Mouse (Mus musculus): ENCODE measurements around the gene Drd4. TPM values are rescaled to one million over a fixed set of nuclear protein-coding genes. Genes with fewer than 3 reads are reported as not detected.

The Drd4 gene
- total RNA-seq, 2 experiments from 2014 or later, result 0.18 TPM; not detected in 1

DNA sequence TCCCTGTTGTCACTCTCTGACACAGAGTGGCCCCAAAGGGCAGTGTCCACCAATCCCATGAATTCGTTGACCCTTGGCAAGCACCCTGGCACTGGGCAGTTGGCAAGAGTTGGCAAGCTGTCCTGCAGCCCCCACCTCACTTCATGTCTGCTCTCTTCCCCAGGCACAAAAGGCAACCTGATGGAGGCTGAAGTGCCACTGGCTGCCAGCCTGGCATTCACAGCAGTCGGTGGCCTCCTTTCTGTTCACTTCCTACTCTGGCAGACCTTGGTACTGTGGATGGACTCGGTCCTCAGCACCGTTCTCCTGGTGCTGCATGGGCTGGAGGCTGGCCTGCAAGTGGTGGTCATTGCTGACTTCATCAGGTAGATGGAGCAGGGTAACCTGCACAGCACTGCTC, 43.9 kb downstream of the Drd4 start:
- peak; percentile 27 to 51 for DNase-seq

DNA sequence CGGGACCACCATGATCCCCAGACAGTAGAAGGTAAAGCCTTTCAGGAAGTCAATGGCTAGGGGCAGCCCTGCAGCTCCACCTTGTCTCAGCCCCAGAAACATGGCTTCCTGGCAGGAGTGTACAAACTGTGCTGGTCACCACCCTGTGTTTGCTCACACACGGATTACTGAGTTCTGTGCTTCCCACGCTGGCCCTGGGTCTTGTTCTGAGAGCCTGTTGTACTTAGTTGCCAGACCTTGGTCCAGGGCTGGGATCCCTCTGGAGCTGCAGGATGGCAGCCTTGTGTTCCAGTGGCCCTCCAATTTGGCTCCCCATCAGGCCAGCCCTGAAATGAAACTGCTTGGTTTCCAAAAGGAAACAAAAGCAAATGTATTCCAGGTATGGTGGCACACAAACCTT, 44.5 kb downstream of the Drd4 start:
- DNase-seq, result no peak

DNA sequence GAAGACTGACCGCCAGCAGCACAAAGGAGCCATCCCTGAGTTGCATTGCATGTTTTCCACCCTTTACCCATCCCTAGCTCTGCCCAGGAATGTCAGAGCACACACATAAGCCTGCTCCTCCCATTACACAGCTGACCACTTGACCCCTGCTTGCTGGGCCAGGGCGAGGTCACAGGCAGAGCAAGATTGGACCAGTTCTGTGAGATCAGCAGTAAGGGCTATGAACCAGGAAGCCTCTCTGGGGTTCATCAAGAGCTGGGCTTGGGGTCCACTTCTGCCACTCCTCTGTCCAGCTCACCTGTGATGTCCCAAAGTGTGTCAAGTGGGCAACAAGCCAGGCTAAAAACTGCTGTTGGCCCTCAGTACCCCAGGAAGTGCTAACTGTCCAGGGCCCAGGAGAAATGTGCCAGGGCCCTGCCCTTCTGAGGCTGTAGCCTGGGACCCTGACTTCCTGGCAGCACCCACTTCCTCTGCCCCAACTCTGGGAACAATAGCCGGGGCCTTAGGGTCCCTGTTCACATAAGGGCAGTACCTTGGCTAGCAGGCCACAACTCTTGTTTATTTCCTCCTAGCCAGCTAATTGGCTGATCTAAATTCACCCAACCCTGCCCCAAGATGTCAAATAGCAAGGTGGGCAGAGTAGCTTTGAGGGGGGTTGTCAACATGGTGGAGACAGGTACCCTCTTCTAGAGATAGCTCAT, 46.1 kb downstream of the Drd4 start:
- DNase-seq, result no peak

DNA sequence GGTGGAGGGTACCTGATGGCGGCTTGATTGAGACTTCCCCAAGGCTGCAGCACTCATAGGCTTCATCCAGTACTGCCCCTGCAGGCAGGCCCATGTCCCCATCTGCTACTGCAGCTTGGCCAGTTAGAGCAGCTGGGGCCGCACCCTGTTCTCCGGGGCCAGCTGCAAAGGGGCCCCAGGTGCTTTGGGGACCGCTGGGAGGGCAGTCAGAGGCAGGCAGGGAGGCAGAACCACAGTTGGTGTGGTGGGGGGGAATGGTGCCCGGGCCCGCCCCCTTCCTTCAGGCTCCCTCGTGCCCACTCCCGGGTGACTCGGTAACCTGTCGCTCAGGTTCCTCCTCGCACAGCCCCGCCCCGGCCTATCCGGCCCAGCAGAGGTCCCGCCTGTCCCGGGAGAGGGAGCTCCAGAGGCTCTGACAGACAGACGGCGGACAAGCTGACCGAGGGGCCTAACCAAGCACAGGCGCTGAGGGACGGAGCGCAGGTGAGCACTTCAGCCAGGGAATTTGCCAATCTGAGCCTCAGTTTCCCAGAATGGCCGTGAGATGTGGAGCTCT, 46.8 kb downstream of the Drd4 start, which contains the start of gene Eps8l2:
Eps8l2 (plus strand) TSS at position 305 of the 556 bp plus-strand sequence.
- no peak for DNase-seq

DNA sequence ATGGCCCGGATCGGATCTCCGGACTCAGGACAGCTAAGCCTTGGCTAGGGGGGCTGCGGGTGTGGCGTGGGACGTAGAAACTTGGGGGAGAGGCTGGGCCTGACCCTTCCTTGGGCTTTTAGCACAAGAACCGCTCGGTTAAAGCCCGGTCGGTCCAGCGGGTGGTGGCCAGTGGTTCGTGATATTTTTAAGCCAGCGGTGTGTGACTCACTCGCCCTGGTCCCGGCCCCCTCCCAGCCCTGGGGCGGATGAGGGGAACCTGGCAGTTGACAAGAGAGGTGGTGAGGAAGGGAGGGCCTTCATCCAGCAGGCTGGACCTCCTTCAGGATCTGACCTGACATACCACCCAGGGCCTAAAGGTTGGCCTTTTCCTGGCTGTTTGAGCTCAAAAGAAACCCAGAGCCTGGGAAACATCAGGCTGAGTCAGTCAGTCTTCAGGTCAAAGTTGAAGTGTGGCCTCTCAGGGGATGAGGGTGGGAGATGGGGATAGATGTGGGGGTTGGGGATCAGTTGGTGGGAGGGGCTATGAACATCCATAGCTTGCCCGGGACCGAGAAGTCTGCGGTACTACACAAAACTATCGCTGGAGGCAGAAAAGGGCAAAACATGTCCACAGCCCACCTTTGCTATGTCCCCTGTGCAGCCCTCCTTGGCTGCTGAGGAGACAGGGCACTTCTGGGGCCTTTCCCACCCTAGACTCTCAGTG, 47.6 kb downstream of the Drd4 start:
- DNase-seq, result no peak

DNA sequence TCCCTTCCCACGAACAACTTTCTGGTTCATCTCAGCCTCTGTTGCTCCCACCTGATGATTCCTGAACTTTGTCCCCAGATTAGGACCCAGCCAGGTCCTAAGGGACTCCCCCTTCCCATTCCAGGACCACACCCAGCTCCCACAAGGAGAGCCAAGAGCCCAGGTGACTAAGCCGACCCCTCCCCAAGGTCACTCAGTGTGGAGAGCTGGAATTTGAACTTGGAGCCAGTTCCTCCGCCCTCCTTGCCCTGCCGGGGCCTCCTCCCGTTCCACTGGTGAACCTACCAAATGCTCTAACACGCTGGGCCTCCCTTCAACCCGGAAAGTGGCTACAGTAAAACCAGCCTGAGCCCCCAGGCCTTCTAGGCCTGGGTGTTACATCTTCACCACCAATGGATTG, 48.2 kb downstream of the Drd4 start:
- DNase-seq, result no peak

DNA sequence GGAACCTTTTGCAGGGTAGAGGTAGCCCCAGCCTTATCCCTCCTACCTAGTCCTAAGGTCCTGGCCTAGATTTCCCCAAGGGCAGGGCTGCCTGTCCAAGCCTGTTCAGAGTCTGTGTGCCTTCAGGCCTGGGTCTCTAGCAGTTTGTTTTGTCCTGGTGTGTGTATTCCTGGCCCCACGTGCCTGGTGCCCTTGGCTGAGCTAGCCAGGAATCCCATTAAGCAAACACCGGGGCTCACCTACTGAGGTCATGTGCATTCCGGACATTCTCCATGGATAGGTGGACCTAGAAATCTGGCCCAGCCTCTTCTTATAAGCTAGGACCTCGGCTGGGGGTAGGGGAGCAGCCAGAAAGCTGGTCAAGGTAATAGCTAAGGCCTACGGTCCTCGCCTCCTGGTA, 48.7 kb downstream of the Drd4 start:
- DNase-seq, result no peak

DNA sequence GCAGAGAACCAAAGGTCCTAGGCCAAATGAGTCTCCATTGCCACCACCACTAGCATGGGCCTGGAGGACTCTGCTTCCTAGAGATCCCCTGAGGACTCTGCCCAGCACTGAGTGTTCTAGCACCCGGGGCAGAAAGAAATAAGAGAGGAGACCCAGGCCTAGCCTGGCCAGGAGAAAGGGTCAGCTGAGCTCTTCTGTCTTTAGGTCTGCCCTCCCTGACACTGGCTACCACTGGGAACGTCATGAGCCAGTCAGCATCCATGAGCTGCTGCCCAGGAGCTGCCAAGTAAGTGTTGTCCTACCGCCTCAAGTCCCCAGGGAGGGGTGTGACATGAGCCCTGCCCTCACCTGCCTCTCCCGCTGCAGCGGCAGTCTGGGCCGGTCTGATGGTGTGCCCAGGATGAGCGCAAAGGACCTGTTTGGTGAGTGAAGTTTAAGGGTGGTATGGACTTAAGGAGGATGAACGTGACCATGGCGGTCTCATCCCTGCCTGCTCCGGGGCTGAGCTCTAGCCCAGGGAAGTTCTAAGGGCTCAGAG, 50.0 kb downstream of the Drd4 start:
- no peak for DNase-seq

DNA sequence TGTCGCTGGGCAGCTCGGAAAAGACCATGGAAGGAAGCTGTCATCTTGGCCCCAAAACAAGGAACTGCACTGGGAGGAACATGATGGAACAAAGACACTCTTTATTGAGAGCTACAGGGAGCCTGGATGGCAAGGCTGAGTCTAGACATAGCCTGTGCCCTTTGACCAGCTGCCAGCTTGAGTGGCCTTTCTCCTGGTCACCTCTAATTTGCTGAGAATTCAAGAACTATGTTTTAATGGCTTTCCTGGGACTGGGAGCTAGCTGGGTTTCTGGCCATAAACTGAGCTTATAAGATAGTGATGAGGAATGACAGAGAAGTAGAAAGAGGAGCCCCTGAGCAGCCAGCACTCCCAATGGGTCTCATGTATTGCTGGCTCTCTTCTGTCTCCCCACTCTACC, 51.4 kb downstream of the Drd4 start:
- DNase-seq, result no peak

DNA sequence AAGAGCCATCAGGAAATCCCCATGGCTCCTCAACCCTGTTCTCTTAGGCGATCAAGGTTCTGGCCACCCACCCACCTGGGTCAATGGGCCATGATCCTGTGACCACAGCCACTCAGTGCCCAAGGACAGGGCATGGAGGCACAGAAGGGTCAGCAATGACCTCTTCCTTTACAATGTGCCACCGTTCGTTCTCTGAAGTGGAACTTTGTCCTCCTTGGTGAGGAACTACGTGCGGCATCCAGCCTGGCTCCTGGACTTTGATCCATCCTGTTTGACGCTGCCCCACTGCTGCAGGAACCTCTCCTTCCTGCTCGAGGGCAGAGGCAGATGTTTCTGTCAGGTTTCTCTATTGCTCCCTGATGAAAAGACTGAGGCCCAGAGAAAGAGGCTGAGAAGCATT, 51.9 kb downstream of the Drd4 start:
- DNase-seq, result no peak

DNA sequence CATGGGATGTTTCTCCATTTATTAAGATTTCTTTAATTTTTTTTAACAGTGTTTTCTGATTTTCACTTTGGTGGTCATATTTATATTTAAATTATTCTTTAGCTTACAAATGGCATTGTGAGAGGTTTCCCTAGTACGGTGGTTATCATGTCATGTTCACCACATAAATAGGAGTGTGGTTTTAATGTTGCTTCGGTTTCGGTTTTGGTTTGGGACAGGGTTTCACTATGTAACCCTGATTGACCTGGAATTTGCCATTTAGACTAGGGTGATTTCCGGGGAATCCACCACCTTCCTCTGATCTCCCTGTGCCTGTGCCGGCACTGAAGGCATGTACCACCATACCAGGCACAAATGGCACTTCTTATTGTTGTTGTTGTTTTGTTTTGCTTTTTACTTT, 53.0 kb downstream of the Drd4 start:
- DNase-seq, result no peak

Other genes with a start within 250 kb of the Drd4 start
- 10 to 100 TPM; 92.2 to 92.3 TPM for gene B4galnt4, start 230.9 kb upstream of the Drd4 start, total RNA-seq (2021)
- not detected for gene Pkp3, start 213.8 kb upstream of the Drd4 start, total RNA-seq (2021)
- 1 to 10 TPM; 1.7 to 2.4 TPM for gene Sigirr, start 191.4 kb upstream of the Drd4 start, total RNA-seq (2021)
- gene Ano9, start 174.2 kb upstream of the Drd4 start, total RNA-seq (2021), result not detected
- gene Ptdss2, start 169.6 kb upstream of the Drd4 start, total RNA-seq (2021), result 10 to 100 TPM; 48.5 to 64.9 TPM
- 10 to 100 TPM; 36.1 to 40.2 TPM for gene Rnh1, start 119.1 kb upstream of the Drd4 start, total RNA-seq (2021)
- 100 to 1,000 TPM; 209 to 213 TPM for gene Hras, start 98.0 kb upstream of the Drd4 start, total RNA-seq (2021)
- 1 to 10 TPM; 4.5 to 5.9 TPM for gene Lrrc56, start 97.8 kb upstream of the Drd4 start, total RNA-seq (2021)
- not detected for gene Lmntd2, start 77.9 kb upstream of the Drd4 start, total RNA-seq (2021)
- under 1 TPM; 0.73 to 0.82 TPM for gene Rassf7, start 76.1 kb upstream of the Drd4 start, total RNA-seq (2021)
- 10 to 100 TPM; 79.9 to 86.9 TPM for gene Phrf1, start 63.2 kb upstream of the Drd4 start, total RNA-seq (2021)
- 1 to 10 TPM in 1 of 2 experiments, under 1 TPM in 1; 0.51 to 1.2 TPM for gene Irf7, start 25.5 kb upstream of the Drd4 start, total RNA-seq (2021)
- gene Cdhr5, start 15.2 kb upstream of the Drd4 start, total RNA-seq (2021), result not detected
- gene Sct, start 12.9 kb upstream of the Drd4 start, total RNA-seq (2021), result not detected
- 10 to 100 TPM; 79.4 to 82.5 TPM for gene Deaf1, start 35.7 kb downstream of the Drd4 start, total RNA-seq (2021)
- 10 to 100 TPM; 32.4 to 34.3 TPM for gene Tmem80, start 35.7 kb downstream of the Drd4 start, total RNA-seq (2021)
- gene Eps8l2, start 46.9 kb downstream of the Drd4 start, total RNA-seq (2021), result 1 to 10 TPM; 4.6 to 5.8 TPM
- 100 to 1,000 TPM; 119 to 121 TPM for gene Taldo1, start 100.2 kb downstream of the Drd4 start, total RNA-seq (2021)
- 10 to 100 TPM; 42.2 to 48.4 TPM for gene Gatd1, start 122.1 kb downstream of the Drd4 start, total RNA-seq (2021)
- gene Cend1, start 137.5 kb downstream of the Drd4 start, total RNA-seq (2021), result 100 to 1,000 TPM; 250 to 269 TPM
- 100 to 1,000 TPM; 319 to 341 TPM for gene Slc25a22, start 145.9 kb downstream of the Drd4 start, total RNA-seq (2021)
- 1 to 10 TPM in 1 of 2 experiments, under 1 TPM in 1; 0.66 to 1.1 TPM for gene Pidd1, start 152.0 kb downstream of the Drd4 start, total RNA-seq (2021)
- 100 to 1,000 TPM; 556 TPM for gene Rplp2, start 155.4 kb downstream of the Drd4 start, total RNA-seq (2021)
- 10 to 100 TPM; 17.7 to 27.0 TPM for gene Pnpla2, start 163.2 kb downstream of the Drd4 start, total RNA-seq (2021)
- gene Cracr2b, start 169.1 kb downstream of the Drd4 start, total RNA-seq (2021), result 1 to 10 TPM; 3.9 to 6.0 TPM
- 10 to 100 TPM; 21.4 to 21.5 TPM for gene Cd151, start 175.4 kb downstream of the Drd4 start, total RNA-seq (2021)
- 10 to 100 TPM; 42.8 to 44.9 TPM for gene Polr2l, start 183.1 kb downstream of the Drd4 start, total RNA-seq (2021)
- gene Tspan4, start 183.2 kb downstream of the Drd4 start, total RNA-seq (2021), result 10 to 100 TPM; 13.1 to 13.7 TPM
- 10 to 100 TPM; 73.0 to 73.3 TPM for gene Chid1, start 247.9 kb downstream of the Drd4 start, total RNA-seq (2021)

Measured in layer of hippocampus, postnatal 36 days (tissue).